Mouse (Mus musculus) ES-Bruce4 (cell line): Measurements from ENCODE around the gene Tbc1d2b. TPM values are rescaled to one million over a fixed set of nuclear protein-coding genes. Genes with fewer than 3 reads are reported as not detected.

ENCODE experiments used
- H3K27ac ChIP-seq: 2 replicates; pipeline ENCODE4 v1.5.1; 2012; ENCODE audit warnings: low read length, inconsistent platforms; ENCODE audit not compliant: insufficient read depth
- H3K27me3 ChIP-seq: 2 replicates; pipeline ENCODE4 v1.6.1; 2012; ENCODE audit warnings: mild to moderate bottlenecking, low read length, inconsistent platforms; ENCODE audit not compliant: control insufficient read depth, poor library complexity, insufficient read depth, severe bottlenecking
- H3K36me3 ChIP-seq: 2 replicates; pipeline ENCODE4 v1.6.1; 2012; ENCODE audit warnings: inconsistent platforms, mild to moderate bottlenecking, low read length, moderate library complexity; ENCODE audit not compliant: control insufficient read depth, poor library complexity, insufficient read depth, severe bottlenecking
- H3K4me1 ChIP-seq: one replicate; pipeline ENCODE4 v1.8.1; 2011; ENCODE audit warnings: low read length; ENCODE audit not compliant: control insufficient read depth, insufficient read depth
- H3K4me3 ChIP-seq: 2 replicates; pipeline ENCODE4 v1.5.1; 2011; ENCODE audit warnings: low read depth, mild to moderate bottlenecking, low read length
- H3K9ac ChIP-seq: 2 replicates; pipeline ENCODE4 v1.6.1; 2012; ENCODE audit warnings: low read depth, mild to moderate bottlenecking, inconsistent platforms; ENCODE audit not compliant: poor library complexity, severe bottlenecking
- H3K9me3 ChIP-seq: replicated peaks from 2 replicates; pipeline ENCODE4 v1.6.1; 2012; ENCODE audit warnings: mild to moderate bottlenecking, low read length, inconsistent platforms; ENCODE audit not compliant: control insufficient read depth, poor library complexity, insufficient read depth, severe bottlenecking
- CTCF ChIP-seq: IDR thresholded peaks from one replicate; pipeline ENCODE4 v1.8.1; 2011; ENCODE audit warnings: low read depth, low read length
- EP300 ChIP-seq: IDR thresholded peaks from 2 replicates; pipeline ENCODE4 v1.6.1; 2011; ENCODE audit warnings: low read depth, low read length; ENCODE audit not compliant: insufficient read depth
- POLR2A ChIP-seq: IDR thresholded peaks from one replicate; pipeline ENCODE4 v1.8.1; 2011; ENCODE audit warnings: low read length; ENCODE audit not compliant: insufficient read depth
- polyA plus RNA-seq: library from polyadenylated mRNA; stranded (reverse); fragments of >200 nt; gene quantifications from 2 replicates; pipeline ENCODE4 v1.2.4, GENCODE M21; 2011; ENCODE audit warnings: low read depth; ENCODE audit not compliant: missing spikeins, insufficient read depth, insufficient read length

The Tbc1d2b gene
- polyA plus RNA-seq, 1 experiment = 8.5 TPM

- H3K27ac ChIP-seq = no peak overlapping the region
- TF ChIP-seq POLR2A = no peak
- TF ChIP-seq EP300 = no peak
- no peak for TF ChIP-seq CTCF
Measured at GRCm38 (mm10) chr9:90232781-90233690, 37.6 kb downstream of the Tbc1d2b start.

GRCm38 (mm10) chr9:90227171-90227570 is 43.4 kb downstream of the Tbc1d2b start:
- no peak for TF ChIP-seq EP300
- no peak for TF ChIP-seq POLR2A
- peak; percentile 1 for TF ChIP-seq CTCF
- no peak overlapping the region for H3K27ac ChIP-seq
- no peaks in the 10 kb centered on the region for H3K27me3 ChIP-seq
- H3K9ac ChIP-seq = no peak overlapping the region
- H3K9me3 ChIP-seq = no peaks in the 10 kb centered on the region
- no peak overlapping the region for H3K4me3 ChIP-seq
- no peaks in the 10 kb centered on the region for H3K36me3 ChIP-seq
- H3K4me1 ChIP-seq = no peaks in the 10 kb centered on the region

More at GRCm38 (mm10) chr9:90232781-90233690, 37.6 kb downstream of the Tbc1d2b start:
- Histone ChIP-seq H3K9ac (no peak overlapping the region), H3K9me3 (no peaks in the 10 kb centered on the region), H3K4me1 (peaks cover 2% of the 10 kb centered on the region), H3K27me3 (no peaks in the 10 kb centered on the region), H3K4me3 (no peak overlapping the region), H3K36me3 (no peaks in the 10 kb centered on the region; the same call in 1 of the 2 replicates)

GRCm38 (mm10) chr9:90226742-90227096 is 43.9 kb downstream of the Tbc1d2b start:
- H3K4me1 ChIP-seq = no peaks in the 10 kb centered on the region
- H3K9ac ChIP-seq = no peak overlapping the region
- no peaks in the 10 kb centered on the region for H3K36me3 ChIP-seq
- no peak overlapping the region for H3K4me3 ChIP-seq
- TF ChIP-seq POLR2A (no peak), CTCF (no peak), EP300 (no peak)
- H3K27me3 ChIP-seq = no peaks in the 10 kb centered on the region
- no peaks in the 10 kb centered on the region for H3K9me3 ChIP-seq
- H3K27ac ChIP-seq = no peak overlapping the region

- H3K36me3 ChIP-seq = no peaks in the 10 kb centered on the region
- H3K4me3 ChIP-seq = no peak overlapping the region
- no peak overlapping the region for H3K9ac ChIP-seq
- no peak for TF ChIP-seq POLR2A
- TF ChIP-seq CTCF = no peak
- no peak for TF ChIP-seq EP300
- no peaks in the 10 kb centered on the region for H3K9me3 ChIP-seq
- no peak overlapping the region for H3K27ac ChIP-seq
- H3K27me3 ChIP-seq = no peaks in the 10 kb centered on the region
- H3K4me1 ChIP-seq = no peaks in the 10 kb centered on the region
Measured at GRCm38 (mm10) chr9:90226081-90226741, 44.4 kb downstream of the Tbc1d2b start.

GRCm38 (mm10) chr9:90222275-90222674 is 48.3 kb downstream of the Tbc1d2b start:
- no peaks in the 10 kb centered on the region for H3K4me1 ChIP-seq
- no peak overlapping the region for H3K27ac ChIP-seq
- H3K4me3 ChIP-seq = no peak overlapping the region
- H3K9ac ChIP-seq = no peak overlapping the region
- no peaks in the 10 kb centered on the region for H3K36me3 ChIP-seq
- H3K27me3 ChIP-seq = no peaks in the 10 kb centered on the region
- no peaks in the 10 kb centered on the region for H3K9me3 ChIP-seq
- no peak for TF ChIP-seq POLR2A
- TF ChIP-seq CTCF = no peak
- no peak for TF ChIP-seq EP300

GRCm38 (mm10) chr9:90217501-90217900 is 53.1 kb downstream of the Tbc1d2b start:
- Histone ChIP-seq H3K27ac (no peak overlapping the region), H3K27me3 (no peaks in the 10 kb centered on the region), H3K36me3 (no peaks in the 10 kb centered on the region), H3K4me1 (no peaks in the 10 kb centered on the region), H3K9me3 (no peaks in the 10 kb centered on the region), H3K4me3 (no peak overlapping the region), H3K9ac (no peak overlapping the region)
- TF ChIP-seq CTCF = no peak
- TF ChIP-seq POLR2A = no peak
